Mouse (Mus musculus) megakaryocyte, embryonic 14.5 days (primary cell): ENCODE data around the gene Reln. TPM values are rescaled to one million over a fixed set of nuclear protein-coding genes. Genes with fewer than 3 reads are reported as not detected.

ENCODE experiments used
- H3K27me3 ChIP-seq: replicated peaks from 2 replicates; pipeline ENCODE3; 2012; ENCODE audit warnings: inconsistent platforms
- H3K36me3 ChIP-seq: replicated peaks from 2 replicates; pipeline ENCODE3; 2012; ENCODE audit warnings: low read length, inconsistent platforms, mixed read lengths
- H3K4me1 ChIP-seq: 2 replicates; pipeline ENCODE4 v1.6.1; 2012; ENCODE audit warnings: inconsistent platforms
- H3K4me3 ChIP-seq: replicated peaks from 2 replicates; pipeline ENCODE3; 2012; ENCODE audit warnings: moderate library complexity, mild to moderate bottlenecking, inconsistent platforms
- H3K9me3 ChIP-seq: 2 replicates; pipeline ENCODE4 v1.6.1; 2012; ENCODE audit warnings: inconsistent platforms
- FLI1 ChIP-seq: IDR thresholded peaks from 2 replicates; pipeline ENCODE4 v1.6.1; 2012; ENCODE audit warnings: low read length, inconsistent platforms, mixed read lengths
- GATA1 ChIP-seq: IDR thresholded peaks from 3 replicates; pipeline ENCODE4 v1.6.1; 2012; ENCODE audit warnings: mixed read lengths, low read length, inconsistent platforms, borderline replicate concordance
- polyA plus RNA-seq: library from polyadenylated mRNA; stranded (reverse); fragments of >175 nt; gene quantifications from 2 replicates; pipeline ENCODE4 v1.2.3, GENCODE M21; 2012; ENCODE audit warnings: low replicate concordance; ENCODE audit not compliant: insufficient read depth

The Reln gene
- polyA plus RNA-seq, 1 experiment, result 2.0 TPM

- Histone ChIP-seq H3K36me3 (no peaks in the 10 kb centered on the region), H3K4me1 (no peaks in the 10 kb centered on the region), H3K4me3 (no peak overlapping the region), H3K9me3 (no peaks in the 10 kb centered on the region), H3K27me3 (no peaks in the 10 kb centered on the region)
- TF ChIP-seq FLI1, result no peak
- TF ChIP-seq GATA1, result no peak
Observed at GRCm38 (mm10) chr5:22196476-22196875, 148.0 kb downstream of the Reln start.

- Histone ChIP-seq H3K36me3 (no peaks in the 10 kb centered on the region), H3K4me1 (no peaks in the 10 kb centered on the region), H3K9me3 (no peaks in the 10 kb centered on the region), H3K4me3 (no peak overlapping the region), H3K27me3 (no peaks in the 10 kb centered on the region)
- TF ChIP-seq GATA1 (no peak), FLI1 (no peak)
Observed at GRCm38 (mm10) chr5:22195352-22195941, 149.1 kb downstream of the Reln start.

- Histone ChIP-seq H3K9me3 (no peaks in the 10 kb centered on the region), H3K4me1 (no peaks in the 10 kb centered on the region), H3K4me3 (no peak overlapping the region), H3K36me3 (no peaks in the 10 kb centered on the region), H3K27me3 (no peaks in the 10 kb centered on the region)
- no peak for TF ChIP-seq FLI1
- no peak for TF ChIP-seq GATA1
Observed at GRCm38 (mm10) chr5:22191784-22192183, 152.7 kb downstream of the Reln start.

DNA sequence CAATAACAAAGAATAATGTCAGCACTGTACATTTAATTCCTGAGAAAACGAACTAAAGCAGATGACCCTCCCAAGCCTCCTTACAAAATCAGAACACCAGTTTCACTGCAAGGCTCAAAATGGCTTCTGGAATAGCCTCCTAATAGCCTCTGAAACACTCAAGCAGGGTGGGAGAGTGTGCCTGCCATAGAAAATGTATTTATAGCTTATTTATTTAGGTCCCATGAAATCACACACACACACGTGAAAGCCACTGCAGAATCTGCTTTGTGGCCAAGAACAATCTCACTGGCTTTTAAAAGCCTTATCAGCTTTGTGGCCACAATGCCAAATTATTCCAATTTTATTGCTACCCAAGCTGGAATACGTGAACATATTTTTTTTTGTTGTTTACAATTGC lies 154.2 kb downstream of the Reln start:
- Histone ChIP-seq H3K36me3 (no peaks in the 10 kb centered on the region), H3K4me3 (no peak overlapping the region), H3K4me1 (no peaks in the 10 kb centered on the region), H3K27me3 (no peaks in the 10 kb centered on the region), H3K9me3 (no peaks in the 10 kb centered on the region)
- TF ChIP-seq GATA1 (no peak), FLI1 (no peak)

- Histone ChIP-seq H3K4me1 (no peaks in the 10 kb centered on the region), H3K9me3 (no peaks in the 10 kb centered on the region), H3K27me3 (no peaks in the 10 kb centered on the region), H3K36me3 (no peaks in the 10 kb centered on the region), H3K4me3 (no peak overlapping the region)
- TF ChIP-seq FLI1 (no peak), GATA1 (no peak)
Observed at GRCm38 (mm10) chr5:22187599-22187998, 156.9 kb downstream of the Reln start.

GRCm38 (mm10) chr5:22176480-22176879 lies 168.0 kb downstream of the Reln start:
- no peaks in the 10 kb centered on the region for H3K27me3 ChIP-seq
- H3K4me3 ChIP-seq, result no peak overlapping the region
- no peaks in the 10 kb centered on the region for H3K36me3 ChIP-seq
- H3K9me3 ChIP-seq, result peaks cover 9% of the 10 kb centered on the region
- no peaks in the 10 kb centered on the region; the same call in 1 of the 2 replicates for H3K4me1 ChIP-seq
- TF ChIP-seq GATA1 (no peak), FLI1 (no peak)

GRCm38 (mm10) chr5:22171336-22171735 lies 173.2 kb downstream of the Reln start:
- no peak overlapping the region for H3K4me3 ChIP-seq
- H3K9me3 ChIP-seq, result no peaks in the 10 kb centered on the region
- H3K27me3 ChIP-seq, result no peaks in the 10 kb centered on the region
- TF ChIP-seq FLI1 (no peak), GATA1 (no peak)
- no peaks in the 10 kb centered on the region; the same call in 1 of the 2 replicates for H3K4me1 ChIP-seq
- H3K36me3 ChIP-seq, result no peaks in the 10 kb centered on the region

DNA sequence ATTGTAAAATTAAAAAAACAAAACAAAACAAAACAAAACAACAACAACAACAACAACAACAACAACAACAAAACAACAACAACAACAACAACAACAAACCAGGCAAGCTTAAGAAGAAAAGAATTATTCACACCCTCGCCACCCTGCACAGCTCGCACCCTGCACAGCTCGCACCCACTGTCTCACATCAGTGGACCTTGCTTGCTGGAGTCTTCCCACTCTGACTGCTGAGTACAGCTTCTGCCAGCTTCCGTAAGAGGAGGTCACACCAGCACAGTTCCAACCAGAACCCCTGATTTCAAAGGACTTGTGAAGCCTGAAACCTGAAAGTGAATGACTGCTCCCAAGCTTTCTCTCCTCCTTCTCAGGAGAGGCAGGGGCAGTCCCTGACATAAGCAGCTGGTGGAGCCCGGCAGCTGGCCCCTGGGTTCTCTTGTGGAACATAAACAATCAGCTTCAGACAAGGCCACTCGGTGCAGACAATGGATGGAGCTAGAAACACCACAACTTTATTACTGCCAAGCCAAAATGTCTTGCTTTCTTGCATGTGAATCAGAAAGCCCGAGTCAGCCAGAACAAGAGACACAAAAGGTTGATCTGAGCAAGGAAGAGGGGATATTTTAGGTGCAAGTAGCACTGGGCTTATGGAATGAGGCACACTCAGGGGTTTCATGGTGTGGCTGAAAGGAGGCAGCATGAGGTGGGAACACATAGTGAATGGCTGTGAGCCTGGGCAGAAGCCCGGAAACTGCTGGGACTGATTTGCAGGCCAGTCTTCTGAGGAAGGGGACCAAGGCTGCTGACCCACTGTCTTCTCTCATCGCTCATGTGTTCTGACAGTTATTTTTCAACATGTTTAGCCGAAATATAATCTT lies 180.2 kb downstream of the Reln start:
- Histone ChIP-seq H3K4me3 (no peak overlapping the region), H3K9me3 (0 out of 2 replicates have a peak, but pooled peaks cover 3% of the 10 kb centered on the region), H3K4me1 (no peaks in the 10 kb centered on the region), H3K27me3 (no peaks in the 10 kb centered on the region), H3K36me3 (no peaks in the 10 kb centered on the region)
- no peak for TF ChIP-seq FLI1
- TF ChIP-seq GATA1, result no peak

DNA sequence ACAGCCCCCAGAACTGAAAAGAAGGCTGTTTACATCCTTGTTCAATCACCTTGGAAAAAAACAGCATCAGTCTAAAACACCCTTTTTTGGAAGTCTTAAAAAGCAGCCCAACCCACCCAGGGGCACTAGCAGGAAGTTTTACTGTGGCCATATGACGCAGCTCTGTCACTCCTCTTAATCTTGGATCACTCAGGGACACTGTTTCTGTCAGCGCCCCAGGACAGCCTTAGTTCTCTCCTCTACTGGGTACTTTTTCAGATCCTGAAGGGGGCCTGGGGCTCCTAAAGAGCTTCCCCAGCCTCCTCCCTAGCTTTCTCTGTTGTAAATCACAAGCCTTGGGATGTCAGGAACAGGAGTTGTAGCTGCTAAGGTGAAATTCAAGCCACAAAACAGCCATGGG lies 183.6 kb downstream of the Reln start:
- no peak overlapping the region for H3K4me3 ChIP-seq
- H3K4me1 ChIP-seq, result no peaks in the 10 kb centered on the region
- 0 out of 2 replicates have a peak, but pooled peaks cover 3% of the 10 kb centered on the region for H3K9me3 ChIP-seq
- no peak for TF ChIP-seq FLI1
- no peak for TF ChIP-seq GATA1
- no peaks in the 10 kb centered on the region for H3K27me3 ChIP-seq
- no peaks in the 10 kb centered on the region for H3K36me3 ChIP-seq

GRCm38 (mm10) chr5:22158754-22159153 lies 185.7 kb downstream of the Reln start:
- Histone ChIP-seq H3K4me1 (no peaks in the 10 kb centered on the region), H3K36me3 (no peaks in the 10 kb centered on the region), H3K9me3 (0 out of 2 replicates have a peak, but pooled peaks cover 3% of the 10 kb centered on the region), H3K27me3 (no peaks in the 10 kb centered on the region), H3K4me3 (no peak overlapping the region)
- TF ChIP-seq FLI1 (no peak), GATA1 (no peak)

- H3K27me3 ChIP-seq, result no peaks in the 10 kb centered on the region
- H3K4me1 ChIP-seq, result no peaks in the 10 kb centered on the region
- H3K9me3 ChIP-seq, result peaks cover 7% of the 10 kb centered on the region
- H3K4me3 ChIP-seq, result no peak overlapping the region
- TF ChIP-seq GATA1 (no peak), FLI1 (no peak)
- H3K36me3 ChIP-seq, result no peaks in the 10 kb centered on the region
Observed at GRCm38 (mm10) chr5:22153601-22154000, 190.9 kb downstream of the Reln start.
